Mouse (Mus musculus): ENCODE measurements around the gene Ahctf1. TPM values are rescaled to one million over a fixed set of nuclear protein-coding genes. Genes with fewer than 3 reads are reported as not detected.

Gene Ahctf1
- polyA plus RNA-seq, 1 experiment from 2014 or later, result 33.0 TPM

Other genes starting within 250 kb of the Ahctf1 start
- 67.8 and 70.1 TPM in 2 replicates for gene Sccpdh, start 135.5 kb downstream of the Ahctf1 start, polyA plus RNA-seq (2016; fragmentation: Nextera tagmentation; extraction: Ambion mirVana)
- not detected in 2 replicates for gene Kif28, start 58.4 kb downstream of the Ahctf1 start, polyA plus RNA-seq (2016; fragmentation: Nextera tagmentation; extraction: Ambion mirVana)
- 0.17 and 0.23 TPM in 2 replicates for gene Gm10518, start 304 bp downstream of the Ahctf1 start, polyA plus RNA-seq (2016; fragmentation: Nextera tagmentation; extraction: Ambion mirVana)
- gene Cdc42bpa, start 156.8 kb upstream of the Ahctf1 start, polyA plus RNA-seq (2016; fragmentation: Nextera tagmentation; extraction: Ambion mirVana), result 11.1 and 12.2 TPM in 2 replicates

Data from forebrain, embryonic 10.5 days (tissue).